Mouse (Mus musculus): ENCODE data around the gene Kcns1.

- TF ChIP-seq CTCF (IDR thresholded peaks at IDR 0.05; ENCODE audit: borderline replicate concordance, insufficient read depth, low read depth, low read length) (no peak), POLR2A (IDR thresholded peaks at IDR 0.05; ENCODE audit: borderline replicate concordance, insufficient read depth, low read length) (no peak)
Measured at GRCm38 (mm10) chr2:164177831-164178230, 6.9 kb upstream of the Kcns1 start.
